Mouse (Mus musculus) thymus, adult 2 months (tissue): ENCODE results near the gene Pclo.

Experiments
- CTCF ChIP-seq: fragments of 200-500 bp; IDR thresholded peaks from 2 replicates; pipeline ENCODE4 v1.5.1; 2012; ENCODE audit warnings: mild to moderate bottlenecking, control low read depth, low read length, moderate library complexity, borderline replicate concordance; ENCODE audit not compliant: control insufficient read depth, poor library complexity, insufficient read depth; ENCODE audit errors: extremely low read depth
- POLR2A ChIP-seq: fragments of 200-500 bp; IDR thresholded peaks from 2 replicates; pipeline ENCODE4 v1.6.1; 2012; ENCODE audit warnings: mild to moderate bottlenecking, low read length, control low read depth, moderate library complexity; ENCODE audit not compliant: control insufficient read depth, poor library complexity, insufficient read depth; ENCODE audit errors: extremely low read depth

DNA sequence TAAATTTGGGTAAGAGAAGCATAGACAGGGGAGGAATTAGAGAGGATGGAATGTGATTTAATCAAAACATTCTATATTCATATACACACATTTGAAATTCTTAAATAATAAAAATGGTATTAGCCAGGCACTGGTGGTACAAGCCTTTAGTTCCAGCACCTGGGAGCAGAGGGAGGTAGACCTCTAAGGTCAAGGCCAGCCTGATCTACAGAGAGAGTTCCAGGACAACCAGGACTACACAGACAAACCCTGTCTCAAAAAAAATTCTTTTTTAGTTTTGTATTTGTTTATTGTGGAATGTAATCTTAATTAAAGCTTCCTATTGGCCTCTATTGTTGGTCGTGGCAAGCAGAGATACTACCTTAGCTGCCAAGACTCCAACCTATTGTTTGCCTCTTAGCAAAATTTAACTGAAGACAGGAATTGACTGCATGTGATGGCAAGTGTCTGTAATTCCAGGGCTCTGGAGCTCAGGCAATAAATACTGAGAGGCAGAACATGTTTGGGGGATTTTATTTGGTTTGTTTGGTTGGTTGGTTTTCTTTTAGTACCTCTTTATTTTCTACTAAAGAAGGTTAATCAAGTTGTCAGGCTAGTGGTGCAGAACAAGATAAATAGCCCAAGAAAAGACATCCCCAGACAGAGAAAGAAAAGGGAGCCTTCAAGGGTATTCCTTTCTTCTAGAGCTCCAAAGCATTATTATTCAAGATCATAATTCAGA, 267.8 kb downstream of the Pclo start:
- no peak for TF ChIP-seq POLR2A
- TF ChIP-seq CTCF: no peak
